Mouse (Mus musculus): Measurements from ENCODE around the gene Cnot9. TPM values are rescaled to one million over a fixed set of nuclear protein-coding genes. Genes with fewer than 3 reads are reported as not detected.
A peak's percentile ranks its signal among the peaks of the same experiment; 100 is the strongest.

Gene Cnot9
- polyA plus RNA-seq (2012; rRNA removed), result 22.4 and 26.6 TPM in 2 replicates

- Histone ChIP-seq H3K36me3 (ENCODE audit: control insufficient read depth, insufficient read depth, low read length) (no peaks in the 10 kb centered on the region), H3K4me1 (ENCODE audit: control insufficient read depth, insufficient read depth, low read length) (no peaks in the 10 kb centered on the region; the same call in 1 of the 2 replicates), H3K27me3 (ENCODE audit: control insufficient read depth, insufficient read depth, low read length) (no peaks in the 10 kb centered on the region), H3K4me3 (ENCODE audit: control insufficient read depth, low read depth, low read length) (peak within 1 kb of the TSS; percentile 97), H3K27ac (ENCODE audit: control insufficient read depth, insufficient read depth, low read depth, low read length) (peak within 1 kb of the TSS; percentile 99)
- TF ChIP-seq POLR2A (IDR thresholded peaks at IDR 0.05; ENCODE audit: control insufficient read depth, low read depth, low read length), result peak; percentile 87
- no peak for TF ChIP-seq CTCF (IDR thresholded peaks at IDR 0.05; ENCODE audit: control insufficient read depth, insufficient read depth, insufficient replicate concordance, low read depth, low read length)
These were observed at the start of gene Cnot9 for GRCm38 (mm10) chr1:74505721-74506464. TSS of gene Cnot9 (plus strand) at chr1:74506058.

GRCm38 (mm10) chr1:74460273-74460672 lies 45.6 kb upstream of the Cnot9 start:
- Histone ChIP-seq H3K4me3 (ENCODE audit: control insufficient read depth, low read depth, low read length) (no peak overlapping the region), H3K36me3 (ENCODE audit: control insufficient read depth, insufficient read depth, low read length) (no peaks in the 10 kb centered on the region; the same call in none of the 2 replicates), H3K4me1 (ENCODE audit: control insufficient read depth, insufficient read depth, low read length) (no peaks in the 10 kb centered on the region), H3K27ac (ENCODE audit: control insufficient read depth, insufficient read depth, low read depth, low read length) (no peak overlapping the region), H3K27me3 (ENCODE audit: control insufficient read depth, insufficient read depth, low read length) (no peaks in the 10 kb centered on the region)
- TF ChIP-seq CTCF (IDR thresholded peaks at IDR 0.05; ENCODE audit: control insufficient read depth, insufficient read depth, insufficient replicate concordance, low read depth, low read length) (no peak), POLR2A (IDR thresholded peaks at IDR 0.05; ENCODE audit: control insufficient read depth, low read depth, low read length) (no peak)

- Histone ChIP-seq H3K4me3 (ENCODE audit: control insufficient read depth, low read depth, low read length) (no peak overlapping the region), H3K27ac (ENCODE audit: control insufficient read depth, insufficient read depth, low read depth, low read length) (peak overlapping the region; percentile 54), H3K36me3 (ENCODE audit: control insufficient read depth, insufficient read depth, low read length) (peaks cover 1% of the 10 kb centered on the region; the same call in 1 of the 2 replicates), H3K4me1 (ENCODE audit: control insufficient read depth, insufficient read depth, low read length) (no peaks in the 10 kb centered on the region), H3K27me3 (ENCODE audit: control insufficient read depth, insufficient read depth, low read length) (no peaks in the 10 kb centered on the region)
- no peak for TF ChIP-seq POLR2A (IDR thresholded peaks at IDR 0.05; ENCODE audit: control insufficient read depth, low read depth, low read length)
- no peak for TF ChIP-seq CTCF (IDR thresholded peaks at IDR 0.05; ENCODE audit: control insufficient read depth, insufficient read depth, insufficient replicate concordance, low read depth, low read length)
These were observed 20.1 kb upstream of the Cnot9 start for GRCm38 (mm10) chr1:74485792-74486191.

- H3K4me3 ChIP-seq (ENCODE audit: control insufficient read depth, low read depth, low read length), result no peak overlapping the region
- H3K4me1 ChIP-seq (ENCODE audit: control insufficient read depth, insufficient read depth, low read length), result no peaks in the 10 kb centered on the region
- H3K27ac ChIP-seq (ENCODE audit: control insufficient read depth, insufficient read depth, low read depth, low read length), result no peak overlapping the region
- H3K36me3 ChIP-seq (ENCODE audit: control insufficient read depth, insufficient read depth, low read length), result no peaks in the 10 kb centered on the region
- H3K27me3 ChIP-seq (ENCODE audit: control insufficient read depth, insufficient read depth, low read length), result no peaks in the 10 kb centered on the region
- no peak for TF ChIP-seq POLR2A (IDR thresholded peaks at IDR 0.05; ENCODE audit: control insufficient read depth, low read depth, low read length)
- no peak for TF ChIP-seq CTCF (IDR thresholded peaks at IDR 0.05; ENCODE audit: control insufficient read depth, insufficient read depth, insufficient replicate concordance, low read depth, low read length)
These were observed 4.8 kb upstream of the Cnot9 start for GRCm38 (mm10) chr1:74501106-74501505.

- TF ChIP-seq CTCF (IDR thresholded peaks at IDR 0.05; ENCODE audit: control insufficient read depth, insufficient read depth, insufficient replicate concordance, low read depth, low read length) (no peak), POLR2A (IDR thresholded peaks at IDR 0.05; ENCODE audit: control insufficient read depth, low read depth, low read length) (no peak)
- no peaks in the 10 kb centered on the region for H3K36me3 ChIP-seq (ENCODE audit: control insufficient read depth, insufficient read depth, low read length)
- H3K27ac ChIP-seq (ENCODE audit: control insufficient read depth, insufficient read depth, low read depth, low read length), result peak overlapping the region; percentile 73
- H3K4me3 ChIP-seq (ENCODE audit: control insufficient read depth, low read depth, low read length), result peak overlapping the region; percentile 97
- H3K27me3 ChIP-seq (ENCODE audit: control insufficient read depth, insufficient read depth, low read length), result no peaks in the 10 kb centered on the region
- H3K4me1 ChIP-seq (ENCODE audit: control insufficient read depth, insufficient read depth, low read length), result no peaks in the 10 kb centered on the region; the same call in 1 of the 2 replicates
These were observed 501 bp upstream of the Cnot9 start for GRCm38 (mm10) chr1:74505393-74505720.

- H3K36me3 ChIP-seq (ENCODE audit: control insufficient read depth, insufficient read depth, low read length), result no peaks in the 10 kb centered on the region
- no peaks in the 10 kb centered on the region for H3K27me3 ChIP-seq (ENCODE audit: control insufficient read depth, insufficient read depth, low read length)
- no peak; the same call in 1 of the 2 replicates for TF ChIP-seq CTCF (IDR thresholded peaks at IDR 0.05; ENCODE audit: control insufficient read depth, insufficient read depth, insufficient replicate concordance, low read depth, low read length)
- peak; percentile 68 for TF ChIP-seq POLR2A (IDR thresholded peaks at IDR 0.05; ENCODE audit: control insufficient read depth, low read depth, low read length)
- H3K4me1 ChIP-seq (ENCODE audit: control insufficient read depth, insufficient read depth, low read length), result no peaks in the 10 kb centered on the region; the same call in 1 of the 2 replicates
- peak overlapping the region; percentile 99 for H3K27ac ChIP-seq (ENCODE audit: control insufficient read depth, insufficient read depth, low read depth, low read length)
- peak overlapping the region; percentile 97 for H3K4me3 ChIP-seq (ENCODE audit: control insufficient read depth, low read depth, low read length)
These were observed 618 bp downstream of the Cnot9 start for GRCm38 (mm10) chr1:74506471-74506881.

- Histone ChIP-seq H3K36me3 (ENCODE audit: control insufficient read depth, insufficient read depth, low read length) (no peaks in the 10 kb centered on the region), H3K27ac (ENCODE audit: control insufficient read depth, insufficient read depth, low read depth, low read length) (no peak overlapping the region), H3K4me1 (ENCODE audit: control insufficient read depth, insufficient read depth, low read length) (no peaks in the 10 kb centered on the region; the same call in 1 of the 2 replicates), H3K4me3 (ENCODE audit: control insufficient read depth, low read depth, low read length) (peak overlapping the region; percentile 27; the same call in 1 of the 2 replicates), H3K27me3 (ENCODE audit: control insufficient read depth, insufficient read depth, low read length) (no peaks in the 10 kb centered on the region)
- TF ChIP-seq CTCF (IDR thresholded peaks at IDR 0.05; ENCODE audit: control insufficient read depth, insufficient read depth, insufficient replicate concordance, low read depth, low read length), result no peak
- no peak for TF ChIP-seq POLR2A (IDR thresholded peaks at IDR 0.05; ENCODE audit: control insufficient read depth, low read depth, low read length)
These were observed 1.9 kb downstream of the Cnot9 start for GRCm38 (mm10) chr1:74507780-74508179.
